Mouse (Mus musculus) layer of hippocampus, adult 11-12 months (tissue): ENCODE measurements at regions not wholly inside any gene's neighbourhood (a gene's known extent, or its start where the extent isn't known, plus 50 kb on each side); places are given as distances from the start of the nearest gene placed in this dataset.
A peak's percentile ranks its signal among the peaks of the same experiment; 100 is the strongest.

Source experiments
- DNase-seq: peaks from one replicate; pipeline ENCODE4 v3.0.0; 2022; ENCODE audit warnings: low spot score

GRCm38 (mm10) chr5:100246709-100247108, 87.1 kb upstream of the Tmem150c start:
- DNase-seq: no peak

DNA sequence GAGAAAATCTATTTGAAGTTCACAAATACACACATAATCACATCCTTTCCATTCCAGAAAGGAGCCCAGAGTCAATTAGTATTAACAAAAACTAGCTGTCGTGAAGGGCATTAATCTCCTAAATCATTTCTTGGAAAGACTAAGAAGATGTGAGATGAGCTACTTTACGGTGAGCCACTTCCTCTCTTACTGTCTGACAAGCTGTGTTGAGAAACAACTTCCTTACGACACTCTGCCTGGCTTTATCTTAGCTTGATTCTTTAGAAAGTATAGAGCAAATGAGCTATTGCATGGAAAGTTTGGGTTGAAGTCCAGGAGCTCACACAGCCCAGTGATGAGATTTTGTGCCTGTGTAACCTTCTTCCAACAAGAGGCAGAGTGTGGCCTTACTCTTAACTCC, 85.2 kb upstream of the Tmem150c start:
- no peak for DNase-seq

- DNase-seq: peak; percentile 79
Observed at GRCm38 (mm10) chr5:100240876-100241275, 81.3 kb upstream of the Tmem150c start.

DNA sequence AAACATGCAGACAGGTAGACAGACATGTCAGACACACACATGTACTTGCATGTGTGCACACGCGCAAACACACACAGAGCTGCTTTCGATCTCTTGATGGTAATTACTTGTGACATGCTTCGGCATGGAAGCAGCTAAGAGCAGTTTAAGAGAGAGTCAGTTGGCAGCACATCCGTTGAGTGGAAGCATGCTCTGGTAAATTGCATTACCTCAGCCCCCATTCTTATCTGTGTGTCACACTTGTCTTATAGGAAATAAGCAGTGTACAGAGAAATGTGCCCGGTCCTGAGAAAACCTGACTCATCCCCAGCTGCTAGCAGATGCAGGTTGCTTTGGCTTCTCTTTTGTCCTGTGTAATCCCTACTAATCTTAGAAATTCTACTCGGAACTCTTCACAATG, 80.0 kb upstream of the Tmem150c start:
- DNase-seq: no peak

DNA sequence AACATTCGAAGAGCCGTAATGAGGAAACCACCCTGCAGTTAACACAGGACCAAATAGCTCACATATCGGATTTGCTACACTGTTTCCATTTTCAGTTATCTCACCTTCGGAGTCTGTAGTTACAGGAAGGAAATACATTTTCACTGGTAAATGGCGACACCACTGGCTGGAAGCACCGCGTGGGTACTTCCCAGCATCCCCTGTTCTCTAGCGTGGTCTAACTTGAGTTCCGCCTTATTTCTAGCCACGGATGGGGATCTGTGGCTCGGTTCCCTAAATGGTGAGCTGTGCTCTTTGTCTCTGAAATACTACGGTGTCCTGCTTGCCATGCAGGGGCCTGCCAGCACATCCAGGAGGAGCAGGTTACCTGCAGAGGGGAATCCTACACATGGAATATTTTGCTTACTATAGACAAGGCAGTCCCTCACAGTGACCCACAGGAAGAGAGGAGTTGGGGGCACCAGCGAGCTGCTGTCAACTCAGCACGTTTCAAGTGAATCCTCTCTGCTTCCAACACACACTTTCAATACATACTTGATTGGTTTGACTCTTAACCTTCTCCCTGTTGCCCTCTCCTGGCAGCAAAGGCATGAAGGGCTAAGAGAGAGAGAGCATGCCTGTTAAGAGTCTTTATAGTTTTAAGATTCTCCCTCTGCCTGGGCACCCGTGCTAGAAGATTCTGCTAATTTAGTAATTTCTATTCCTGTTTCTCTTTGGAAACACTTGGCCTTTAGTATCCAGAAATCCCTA, 78.9 kb upstream of the Tmem150c start:
- DNase-seq: no peak

- DNase-seq: no peak
Observed at GRCm38 (mm10) chr5:100237674-100238278, 78.2 kb upstream of the Tmem150c start.

GRCm38 (mm10) chr5:100236277-100236676, 76.7 kb upstream of the Tmem150c start:
- no peak for DNase-seq

DNA sequence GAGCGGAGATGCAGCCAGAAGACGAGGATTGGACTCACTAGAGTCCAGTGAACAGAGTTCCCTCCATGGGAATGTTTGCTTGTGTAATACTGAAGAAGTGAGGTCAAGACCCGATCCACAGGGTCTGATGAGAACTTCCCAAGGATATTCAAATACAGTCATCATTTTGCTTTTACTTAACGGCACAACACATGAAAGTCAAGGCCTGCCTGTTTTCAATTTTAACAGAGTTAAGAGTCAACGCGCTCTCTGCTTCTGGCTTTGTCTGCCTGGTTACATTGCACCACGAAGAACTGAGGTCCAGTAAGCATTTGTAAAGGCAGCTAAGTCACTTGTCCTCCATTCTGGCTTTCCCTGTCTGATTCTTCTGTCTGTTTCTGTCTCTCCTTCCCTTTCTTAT, 72.5 kb upstream of the Tmem150c start:
- no peak for DNase-seq

DNA sequence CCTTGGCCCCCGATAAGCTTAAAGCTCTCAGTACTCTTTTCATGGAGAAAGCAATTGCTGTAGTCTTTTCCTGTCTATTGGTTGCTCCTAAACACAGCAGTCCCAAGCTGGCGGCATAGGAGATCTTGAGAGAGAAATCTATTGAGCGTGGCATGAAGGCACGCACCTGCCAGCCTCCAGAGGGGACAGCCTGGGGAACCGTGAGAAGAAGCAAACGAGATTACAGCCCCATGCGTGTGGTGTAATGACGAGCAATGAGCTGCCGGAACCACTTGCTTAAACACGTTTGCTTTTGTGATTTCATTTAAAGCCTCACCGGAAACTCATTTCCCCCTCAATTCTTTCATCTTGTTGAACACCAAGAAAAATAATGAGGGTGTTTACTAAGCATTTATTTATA, 72.0 kb upstream of the Tmem150c start:
- DNase-seq: no peak

- no peak for DNase-seq
Observed at GRCm38 (mm10) chr5:100230038-100230437, 70.4 kb upstream of the Tmem150c start.

GRCm38 (mm10) chr5:100227888-100228287, 68.3 kb upstream of the Tmem150c start:
- DNase-seq: no peak

DNA sequence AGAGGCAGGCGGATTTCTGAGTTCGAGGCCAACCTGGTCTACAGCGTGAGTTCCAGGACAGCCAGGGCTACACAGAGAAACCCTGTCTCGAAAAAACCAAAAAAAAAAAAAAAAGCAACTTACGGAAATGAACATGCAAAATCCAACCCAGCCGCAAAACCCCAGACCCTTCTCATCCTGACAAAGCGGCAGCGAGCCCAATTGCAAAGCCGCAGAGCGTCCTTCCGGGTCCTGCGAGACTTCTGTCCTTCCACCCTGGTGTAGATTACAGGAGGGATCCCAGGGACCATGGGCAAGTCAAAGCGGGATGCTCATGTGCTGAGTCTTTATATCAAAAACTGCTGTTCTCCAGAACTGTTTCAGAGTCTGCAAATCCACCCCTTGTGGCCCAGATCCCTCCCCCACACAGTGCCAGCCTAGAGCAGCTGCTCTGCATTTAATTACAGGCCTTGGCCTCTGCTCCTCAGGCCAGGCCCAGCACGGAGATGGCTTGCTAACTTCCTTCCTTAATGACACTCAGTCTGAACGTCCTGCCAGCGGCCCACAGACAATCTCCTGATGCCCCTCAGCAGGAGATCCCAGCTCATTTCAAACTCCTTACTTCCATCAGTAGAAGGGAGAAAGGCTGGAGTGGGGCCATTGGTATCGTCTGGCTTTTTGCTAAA, 67.1 kb upstream of the Tmem150c start:
- no peak for DNase-seq

DNA sequence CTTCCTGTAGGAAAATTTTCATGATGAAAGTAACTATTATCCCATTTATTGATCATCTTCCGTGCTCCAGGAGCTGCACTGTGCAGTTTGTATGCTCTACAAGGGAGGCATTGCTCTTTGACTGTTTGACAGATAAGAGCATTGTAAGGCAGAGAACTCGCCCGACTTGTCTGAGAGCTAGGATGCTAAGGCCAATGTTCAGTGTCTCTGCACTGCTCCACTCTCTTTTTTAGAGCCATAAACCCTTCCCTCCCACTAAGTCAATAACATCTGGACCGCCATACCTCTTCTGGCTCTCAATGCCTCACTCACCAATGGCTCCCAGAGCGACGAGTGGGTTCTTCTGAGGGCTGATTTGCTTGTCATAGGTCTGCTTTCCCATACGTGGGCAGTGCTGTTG, 65.9 kb upstream of the Tmem150c start:
- DNase-seq: no peak

DNA sequence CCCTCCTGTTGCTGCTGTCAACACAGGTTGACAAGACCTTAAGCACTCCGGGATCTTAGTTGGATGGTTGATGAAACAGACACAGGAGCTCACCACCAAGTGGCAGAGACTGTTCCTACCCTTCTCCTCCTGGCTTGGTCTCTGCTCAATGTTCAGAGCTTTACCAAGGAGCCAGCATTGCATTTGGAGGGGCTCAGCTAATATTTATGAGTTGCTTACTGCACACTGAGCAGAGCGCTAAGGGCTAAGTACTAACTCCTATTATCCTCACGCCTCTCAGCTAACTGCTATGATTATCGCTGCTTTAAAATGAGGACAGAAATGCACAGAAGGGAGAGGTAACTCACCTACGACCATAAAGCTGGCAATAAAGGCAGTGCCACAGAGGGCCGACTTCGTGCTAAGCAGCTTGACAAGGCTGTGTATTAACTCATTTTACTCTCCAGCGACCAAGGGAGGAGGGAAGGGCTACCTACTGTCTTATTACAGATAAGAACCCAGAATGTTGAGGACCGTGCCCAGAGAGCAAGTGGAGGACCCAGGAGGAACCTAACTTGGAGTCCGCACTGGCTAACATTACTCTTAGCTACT, 65.3 kb upstream of the Tmem150c start:
- no peak for DNase-seq

DNA sequence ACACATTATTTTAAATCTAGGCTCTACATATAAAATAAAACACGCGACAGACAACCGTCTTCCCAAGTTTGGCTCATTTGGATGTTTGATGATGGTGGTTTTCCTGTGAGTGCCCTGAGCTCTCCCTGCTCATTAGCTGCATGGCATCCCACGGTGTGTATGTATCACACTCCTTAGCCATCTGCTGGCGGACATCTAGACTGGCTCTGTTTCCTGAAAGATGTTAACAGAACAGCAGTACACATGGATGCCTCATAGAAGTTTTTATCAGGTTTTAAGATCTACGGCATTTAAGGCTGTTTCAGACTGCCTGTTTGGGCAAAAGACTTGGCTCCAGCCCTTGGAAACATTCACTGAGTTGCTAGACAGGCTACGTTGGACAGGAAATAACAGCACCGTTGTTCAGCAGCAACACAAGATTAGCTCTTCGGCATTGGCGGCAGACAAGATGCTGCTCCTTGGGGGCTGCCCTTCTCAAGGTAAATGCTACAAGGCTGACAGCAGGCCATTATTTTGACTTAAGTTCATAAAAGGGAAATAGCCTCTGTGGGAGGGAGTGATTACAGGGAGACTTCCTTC, 61.5 kb upstream of the Tmem150c start:
- DNase-seq: no peak

DNA sequence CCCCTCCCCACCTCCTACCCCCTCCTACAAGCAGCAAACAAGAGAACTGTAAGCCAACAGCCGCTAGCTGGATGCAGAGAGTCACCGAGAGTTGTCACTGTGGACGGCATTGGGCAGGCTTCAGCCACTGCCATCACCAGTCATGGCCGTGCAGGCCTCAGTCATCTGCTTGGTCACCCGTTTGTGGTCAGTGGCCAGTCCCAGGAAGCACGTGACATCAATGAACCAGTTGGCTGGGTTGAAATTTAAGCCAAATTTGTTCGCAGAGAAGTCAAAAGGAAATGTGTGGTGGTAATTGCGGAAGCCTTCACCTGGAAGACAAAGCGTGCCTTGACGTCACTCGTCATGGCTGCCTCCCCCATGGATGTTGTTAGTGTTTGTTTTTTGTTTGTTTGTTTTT, 60.7 kb upstream of the Tmem150c start:
- DNase-seq: no peak

- no peak for DNase-seq
Observed at GRCm38 (mm10) chr5:100218256-100218851, 58.7 kb upstream of the Tmem150c start.

DNA sequence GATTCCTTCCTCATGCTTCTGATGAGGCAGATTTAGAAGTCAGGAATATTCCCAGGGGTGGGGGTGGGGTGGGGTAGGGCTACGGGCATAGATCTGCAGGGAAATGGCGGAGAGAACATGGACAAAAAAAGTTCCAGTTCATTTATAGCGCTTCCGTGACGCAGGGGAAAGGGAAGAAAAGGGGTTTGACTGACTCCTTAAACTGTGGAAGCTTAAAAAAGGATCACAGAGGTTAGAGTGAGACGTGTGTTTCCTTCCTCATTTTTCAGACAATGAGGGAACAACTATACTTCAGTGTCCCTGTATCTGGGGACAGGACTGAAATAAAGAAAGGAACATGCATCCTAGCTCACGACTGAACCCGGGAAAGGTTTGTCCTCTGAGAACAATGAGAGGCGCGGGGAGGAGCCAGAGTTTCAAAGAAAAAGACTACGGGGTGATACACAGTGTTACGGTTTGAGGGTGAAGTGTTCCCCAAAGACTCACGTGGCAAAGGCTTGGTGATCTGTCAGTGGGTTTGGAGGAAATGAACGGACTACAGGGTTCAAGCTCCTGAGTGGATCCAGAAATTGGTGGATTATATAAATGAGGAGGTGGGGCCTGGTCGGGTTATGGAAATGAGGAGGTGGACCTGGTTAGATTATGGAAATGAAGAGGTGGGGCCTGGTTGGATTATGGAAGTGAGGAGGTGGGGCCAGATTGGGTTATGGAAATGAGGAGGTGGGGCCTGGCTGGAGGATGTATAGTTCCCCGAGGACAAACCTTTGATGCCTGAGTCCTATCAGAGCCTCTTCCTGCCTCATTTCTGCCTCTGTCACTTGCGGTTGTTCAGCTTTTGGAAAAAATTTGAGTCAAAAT, 57.8 kb upstream of the Tmem150c start:
- DNase-seq: no peak

DNA sequence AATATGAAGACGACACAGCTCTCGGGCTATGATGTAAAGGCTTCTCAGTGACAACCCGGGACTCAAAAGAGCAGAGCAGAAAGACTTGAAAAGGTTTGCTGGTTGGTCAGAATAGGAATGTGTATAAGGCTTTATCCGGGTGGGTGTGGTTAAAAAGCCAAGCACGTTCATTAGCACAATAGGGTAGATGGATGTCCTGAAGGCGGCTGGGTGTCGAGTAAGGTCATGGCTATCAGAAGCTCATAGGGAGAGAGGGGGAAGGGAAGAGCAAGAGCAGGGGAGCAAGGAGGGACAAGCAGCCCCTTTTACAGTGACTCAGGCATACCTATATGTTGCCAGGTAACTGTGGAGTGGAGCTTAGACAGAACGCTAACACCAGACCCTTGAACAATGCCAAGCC, 54.3 kb upstream of the Tmem150c start:
- DNase-seq: no peak

DNA sequence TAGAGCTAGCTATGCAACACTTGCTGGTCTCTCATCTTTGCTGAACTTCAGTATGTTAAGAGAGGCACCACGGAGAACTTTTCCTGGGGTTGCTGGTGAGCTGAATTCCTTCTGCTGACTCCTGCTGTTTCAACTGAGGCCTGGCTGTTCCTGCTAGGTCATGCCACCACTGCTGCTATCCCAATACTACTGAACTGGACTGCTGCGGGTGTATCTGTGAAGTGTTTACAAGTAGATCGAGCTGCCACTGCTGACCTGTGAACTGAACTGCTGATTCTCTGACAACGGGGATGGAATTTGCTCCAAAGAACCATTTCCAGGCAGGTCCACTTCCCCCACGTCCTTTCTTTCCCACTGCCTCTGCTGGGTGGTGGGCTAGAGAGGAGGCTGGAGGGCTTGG, 51.1 kb upstream of the Tmem150c start:
- DNase-seq: no peak
